Mouse (Mus musculus): ENCODE results near the gene Aagab. TPM values are rescaled to one million over a fixed set of nuclear protein-coding genes. Genes with fewer than 3 reads are reported as not detected.
A peak's percentile ranks its signal among the peaks of the same experiment; 100 is the strongest.

Gene Aagab
- polyA plus RNA-seq (2015; fragmentation: Nextera tagmentation; extraction: Ambion mirVana) = 30.3 and 33.0 TPM in 2 replicates

- Histone ChIP-seq H3K9me3 (replicated peaks) (no peaks in the 10 kb centered on the region), H3K4me2 (replicated peaks) (peak within 1 kb of the TSS; percentile 56), H3K36me3 (no peaks in the 10 kb centered on the region), H3K27ac (replicated peaks) (no peak within 1 kb of the TSS), H3K27me3 (no peaks in the 10 kb centered on the region), H3K4me1 (peaks cover 19% of the 10 kb centered on the region), H3K4me3 (replicated peaks) (peak within 1 kb of the TSS; percentile 79), H3K9ac (peak within 1 kb of the TSS; percentile 50)
- 1% methylated on average over 70 of the region's 70 CpGs for WGBS
- peak; percentile 99 for ATAC-seq (ENCODE audit: insufficient number of reproducible peaks, low FRiP score, low TSS enrichment, low read depth)
Measured at GRCm38 (mm10) chr9:63602043-63602939, at the start of gene Aagab, which contains the start of gene Iqch. Gene Aagab, plus strand, starts transcription at chr9:63602660. Gene Iqch, minus strand, starts transcription at chr9:63602493.

DNA sequence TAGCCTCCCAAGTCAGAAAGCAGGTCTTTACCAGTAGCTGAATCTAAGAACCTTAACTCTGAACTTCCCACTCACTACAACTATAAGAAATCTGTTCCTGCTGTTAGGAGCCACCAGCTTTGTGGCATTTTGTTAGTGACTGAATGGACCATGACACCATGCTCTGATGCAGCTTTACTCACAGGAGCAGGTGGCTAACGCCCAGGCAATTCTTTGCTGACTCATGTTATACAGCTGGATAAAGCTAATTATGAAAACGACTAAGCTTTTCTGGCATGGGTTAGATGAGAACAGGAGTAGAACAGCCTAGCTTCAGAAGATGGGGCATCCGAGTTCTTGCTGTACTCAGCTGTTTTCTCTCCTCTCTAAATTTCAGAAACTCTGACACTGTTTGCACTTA lies 48.8 kb upstream of the Aagab start:
- no peak overlapping the region for H3K4me3 ChIP-seq (replicated peaks)
- H3K27me3 ChIP-seq = peaks cover 3% of the 10 kb centered on the region; the same call in 1 of the 2 replicates
- no peak overlapping the region for H3K4me2 ChIP-seq (replicated peaks)
- no peak for ATAC-seq (ENCODE audit: insufficient number of reproducible peaks, low FRiP score, low TSS enrichment, low read depth)
- no peaks in the 10 kb centered on the region for H3K9me3 ChIP-seq (replicated peaks)
- 69% methylated on average over 3 of the region's 3 CpGs for WGBS
- no peak overlapping the region for H3K9ac ChIP-seq
- H3K27ac ChIP-seq (replicated peaks) = no peak overlapping the region
- H3K36me3 ChIP-seq = no peaks in the 10 kb centered on the region
- no peaks in the 10 kb centered on the region for H3K4me1 ChIP-seq

GRCm38 (mm10) chr9:63555460-63555990 lies 46.9 kb upstream of the Aagab start:
- H3K4me2 ChIP-seq (replicated peaks) = no peak overlapping the region
- no peaks in the 10 kb centered on the region for H3K9me3 ChIP-seq (replicated peaks)
- no peaks in the 10 kb centered on the region for H3K27me3 ChIP-seq
- no peaks in the 10 kb centered on the region for H3K4me1 ChIP-seq
- H3K4me3 ChIP-seq (replicated peaks) = no peak overlapping the region
- no peak for ATAC-seq (ENCODE audit: insufficient number of reproducible peaks, low FRiP score, low TSS enrichment, low read depth)
- no peak overlapping the region for H3K27ac ChIP-seq (replicated peaks)
- 33% methylated on average over 3 of the region's 3 CpGs for WGBS
- H3K36me3 ChIP-seq = no peaks in the 10 kb centered on the region
- H3K9ac ChIP-seq = no peak overlapping the region

GRCm38 (mm10) chr9:63556316-63556715 lies 46.1 kb upstream of the Aagab start:
- WGBS = 80% methylated on average over 1 of the region's 1 CpGs
- Histone ChIP-seq H3K4me1 (no peaks in the 10 kb centered on the region), H3K4me2 (replicated peaks) (no peak overlapping the region), H3K9me3 (replicated peaks) (no peaks in the 10 kb centered on the region), H3K27me3 (no peaks in the 10 kb centered on the region), H3K9ac (no peak overlapping the region), H3K4me3 (replicated peaks) (no peak overlapping the region), H3K27ac (replicated peaks) (no peak overlapping the region), H3K36me3 (no peaks in the 10 kb centered on the region)
- ATAC-seq (ENCODE audit: insufficient number of reproducible peaks, low FRiP score, low TSS enrichment, low read depth) = no peak

DNA sequence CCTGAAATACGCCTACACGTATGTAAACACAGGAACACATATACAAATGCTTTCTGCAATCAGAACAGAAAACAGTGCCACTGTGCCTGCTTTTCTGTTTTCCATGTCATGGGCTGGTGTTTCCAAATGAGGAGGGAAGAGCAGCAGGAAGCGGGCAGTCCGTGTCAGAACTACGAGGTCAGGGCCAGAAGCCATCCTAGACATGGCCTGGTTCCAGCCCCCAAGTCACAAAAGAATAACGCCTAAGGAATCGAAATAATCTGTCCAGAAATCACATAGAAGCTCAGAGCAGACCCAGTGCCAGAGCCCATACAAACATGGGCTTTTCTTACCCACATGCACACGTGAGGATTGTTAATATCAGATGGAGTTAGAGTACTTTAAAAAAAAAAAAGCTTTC lies 45.5 kb upstream of the Aagab start:
- Histone ChIP-seq H3K27ac (replicated peaks) (no peak overlapping the region), H3K4me3 (replicated peaks) (no peak overlapping the region), H3K4me2 (replicated peaks) (no peak overlapping the region), H3K36me3 (no peaks in the 10 kb centered on the region), H3K27me3 (no peaks in the 10 kb centered on the region), H3K9me3 (replicated peaks) (no peaks in the 10 kb centered on the region), H3K4me1 (no peaks in the 10 kb centered on the region), H3K9ac (no peak overlapping the region)
- no peak for ATAC-seq (ENCODE audit: insufficient number of reproducible peaks, low FRiP score, low TSS enrichment, low read depth)
- WGBS = 78% methylated on average over 8 of the region's 8 CpGs

- H3K27ac ChIP-seq (replicated peaks) = no peak overlapping the region
- no peaks in the 10 kb centered on the region for H3K36me3 ChIP-seq
- H3K4me3 ChIP-seq (replicated peaks) = no peak overlapping the region
- ATAC-seq (ENCODE audit: insufficient number of reproducible peaks, low FRiP score, low TSS enrichment, low read depth) = no peak
- WGBS = 67% methylated on average over 8 of the region's 8 CpGs
- no peaks in the 10 kb centered on the region for H3K27me3 ChIP-seq
- H3K9ac ChIP-seq = no peak overlapping the region
- H3K4me1 ChIP-seq = no peaks in the 10 kb centered on the region
- H3K4me2 ChIP-seq (replicated peaks) = no peak overlapping the region
- H3K9me3 ChIP-seq (replicated peaks) = no peaks in the 10 kb centered on the region
Measured at GRCm38 (mm10) chr9:63561931-63562330, 40.5 kb upstream of the Aagab start.

GRCm38 (mm10) chr9:63563436-63563835 lies 39.0 kb upstream of the Aagab start:
- no peak overlapping the region for H3K9ac ChIP-seq

GRCm38 (mm10) chr9:63568314-63568713 lies 34.1 kb upstream of the Aagab start:
- 59% methylated on average over 6 of the region's 6 CpGs for WGBS
- peak overlapping the region; percentile 30; the same call in 1 of the 2 replicates for H3K4me2 ChIP-seq (replicated peaks)
- no peak overlapping the region for H3K9ac ChIP-seq

More at GRCm38 (mm10) chr9:63563436-63563835, 39.0 kb upstream of the Aagab start:
- Histone ChIP-seq H3K27me3 (no peaks in the 10 kb centered on the region), H3K9me3 (replicated peaks) (no peaks in the 10 kb centered on the region), H3K4me1 (peaks cover 6% of the 10 kb centered on the region), H3K4me3 (replicated peaks) (no peak overlapping the region), H3K27ac (replicated peaks) (no peak overlapping the region), H3K36me3 (no peaks in the 10 kb centered on the region), H3K4me2 (replicated peaks) (no peak overlapping the region)
- WGBS = 81% methylated on average over 2 of the region's 2 CpGs
- ATAC-seq (ENCODE audit: insufficient number of reproducible peaks, low FRiP score, low TSS enrichment, low read depth) = no peak

GRCm38 (mm10) chr9:63568808-63569207 lies 33.7 kb upstream of the Aagab start:
- H3K4me2 ChIP-seq (replicated peaks) = peak overlapping the region; percentile 30; the same call in 1 of the 2 replicates
- whole genome bisulfite sequencing = 8% methylated on average over 8 of the region's 8 CpGs
- peaks cover 17% of the 10 kb centered on the region for H3K4me1 ChIP-seq
- ATAC-seq (ENCODE audit: insufficient number of reproducible peaks, low FRiP score, low TSS enrichment, low read depth) = no peak
- no peak overlapping the region for H3K27ac ChIP-seq (replicated peaks)
- H3K27me3 ChIP-seq = peaks cover 8% of the 10 kb centered on the region
- H3K9ac ChIP-seq = no peak overlapping the region
- H3K4me3 ChIP-seq (replicated peaks) = no peak overlapping the region
- no peaks in the 10 kb centered on the region for H3K9me3 ChIP-seq (replicated peaks)
- no peaks in the 10 kb centered on the region for H3K36me3 ChIP-seq

More at GRCm38 (mm10) chr9:63568314-63568713, 34.1 kb upstream of the Aagab start:
- peaks cover 17% of the 10 kb centered on the region for H3K4me1 ChIP-seq
- no peak overlapping the region for H3K27ac ChIP-seq (replicated peaks)
- peaks cover 8% of the 10 kb centered on the region; the same call in 1 of the 2 replicates for H3K27me3 ChIP-seq
- no peak overlapping the region for H3K4me3 ChIP-seq (replicated peaks)
- ATAC-seq (ENCODE audit: insufficient number of reproducible peaks, low FRiP score, low TSS enrichment, low read depth) = no peak
- no peaks in the 10 kb centered on the region for H3K36me3 ChIP-seq
- H3K9me3 ChIP-seq (replicated peaks) = no peaks in the 10 kb centered on the region

GRCm38 (mm10) chr9:63571895-63572294 lies 30.6 kb upstream of the Aagab start:
- Histone ChIP-seq H3K36me3 (no peaks in the 10 kb centered on the region), H3K9me3 (replicated peaks) (no peaks in the 10 kb centered on the region), H3K4me1 (peaks cover 17% of the 10 kb centered on the region), H3K9ac (no peak overlapping the region), H3K27ac (replicated peaks) (no peak overlapping the region), H3K27me3 (peaks cover 8% of the 10 kb centered on the region), H3K4me2 (replicated peaks) (no peak overlapping the region), H3K4me3 (replicated peaks) (no peak overlapping the region)
- ATAC-seq (ENCODE audit: insufficient number of reproducible peaks, low FRiP score, low TSS enrichment, low read depth) = no peak
- 28% methylated on average over 6 of the region's 6 CpGs for WGBS

DNA sequence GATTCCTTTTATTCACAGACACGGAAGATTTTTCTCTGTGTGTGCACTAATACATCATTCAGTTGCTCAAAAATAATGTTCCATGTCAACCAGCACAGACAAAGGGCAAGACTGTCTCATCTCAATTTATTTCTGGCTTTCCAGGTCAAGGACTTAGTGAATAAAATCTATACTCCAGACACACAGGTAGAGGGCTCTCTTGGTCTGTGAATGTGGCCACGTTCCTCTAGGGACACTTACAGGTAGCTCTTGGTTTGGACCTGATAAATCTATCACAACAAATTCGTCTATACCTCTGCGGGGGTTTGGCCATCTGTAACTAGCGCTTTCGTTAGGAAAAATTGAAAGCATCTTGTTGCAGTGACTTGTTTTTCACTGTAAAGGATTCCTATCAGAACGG lies 29.6 kb upstream of the Aagab start:
- Histone ChIP-seq H3K27me3 (peaks cover 8% of the 10 kb centered on the region), H3K27ac (replicated peaks) (no peak overlapping the region), H3K4me3 (replicated peaks) (no peak overlapping the region), H3K4me2 (replicated peaks) (no peak overlapping the region), H3K4me1 (peaks cover 17% of the 10 kb centered on the region), H3K9ac (no peak overlapping the region), H3K9me3 (replicated peaks) (no peaks in the 10 kb centered on the region), H3K36me3 (no peaks in the 10 kb centered on the region)
- WGBS = 66% methylated on average over 7 of the region's 7 CpGs
- ATAC-seq (ENCODE audit: insufficient number of reproducible peaks, low FRiP score, low TSS enrichment, low read depth) = no peak
